Mouse (Mus musculus) testis, adult 2 months (tissue): ENCODE results near the gene Cnn3.

Experiments
- CTCF ChIP-seq: fragments of 200-500 bp; IDR thresholded peaks from 2 replicates; pipeline ENCODE4 v1.5.1; 2012; ENCODE audit warnings: low read depth, mild to moderate bottlenecking, inconsistent platforms, low read length, moderate library complexity; ENCODE audit not compliant: control insufficient read depth, insufficient read depth, insufficient replicate concordance
- POLR2A ChIP-seq: fragments of 200-500 bp; IDR thresholded peaks from 2 replicates; pipeline ENCODE4 v1.6.1; 2012; ENCODE audit warnings: low read depth, mild to moderate bottlenecking, inconsistent platforms, low read length, moderate library complexity; ENCODE audit not compliant: control insufficient read depth

DNA sequence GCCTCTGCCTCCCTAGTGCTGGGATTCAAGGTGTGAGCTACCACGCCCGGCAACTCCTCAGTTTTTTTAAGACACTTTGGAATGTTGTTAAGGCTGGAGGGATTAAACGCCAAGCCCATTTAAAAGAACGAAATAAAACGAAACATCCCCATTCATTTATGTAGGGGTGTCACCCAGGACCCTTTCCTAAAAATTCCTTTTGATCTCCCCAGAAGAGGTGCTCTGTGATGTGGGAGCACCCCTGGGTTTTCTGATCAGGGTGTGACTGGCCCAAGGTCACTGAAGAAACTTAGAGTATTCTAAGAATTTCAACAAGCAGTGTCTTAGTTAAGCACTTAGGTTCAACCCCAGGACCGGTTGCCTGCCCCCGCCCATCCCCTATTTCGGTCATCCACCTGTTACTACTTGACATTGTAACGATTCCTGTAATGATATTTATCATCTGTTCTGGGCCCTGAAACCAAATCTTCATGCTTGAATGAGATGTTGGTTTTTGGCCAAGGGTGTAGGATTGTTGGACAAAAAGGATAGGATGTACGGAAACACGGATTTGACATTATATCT lies 2.5 kb downstream of the Cnn3 start:
- no peak for TF ChIP-seq CTCF
- TF ChIP-seq POLR2A: no peak
